Mouse (Mus musculus) forebrain, embryonic 15.5 days (tissue): ENCODE results near the gene AC129217.1. TPM values are rescaled to one million over a fixed set of nuclear protein-coding genes. Genes with fewer than 3 reads are reported as not detected.
A peak's percentile ranks its signal among the peaks of the same experiment; 100 is the strongest.

Source experiments
- ATAC-seq: fragments of 200-750 bp; cut with Nextera tagmentation; replicated peaks from 2 replicates; pipeline ENCODE4 v1.8.0; 2017; ENCODE audit warnings: mild to moderate bottlenecking, moderate TSS enrichment, moderate library complexity
- H3K27ac ChIP-seq: fragments of 300-500 bp; sonication (generic); replicated peaks from 2 replicates; pipeline ENCODE4 v1.5.1; 2015; ENCODE audit warnings: mild to moderate bottlenecking, inconsistent platforms
- H3K27me3 ChIP-seq: fragments of 300-500 bp; sonication (generic); 2 replicates; pipeline ENCODE4 v1.6.1; 2015; ENCODE audit warnings: inconsistent platforms
- H3K36me3 ChIP-seq: fragments of 300-500 bp; sonication (generic); 2 replicates; pipeline ENCODE4 v1.6.1; 2015; ENCODE audit warnings: mild to moderate bottlenecking, inconsistent platforms
- H3K4me1 ChIP-seq: fragments of 300-500 bp; sonication (generic); 2 replicates; pipeline ENCODE4 v1.6.1; 2015; ENCODE audit warnings: inconsistent platforms
- H3K4me2 ChIP-seq: fragments of 300-500 bp; sonication (generic); replicated peaks from 2 replicates; pipeline ENCODE4 v1.6.1; 2015; ENCODE audit warnings: mild to moderate bottlenecking, inconsistent platforms
- H3K4me3 ChIP-seq: fragments of 300-500 bp; sonication (generic); 2 replicates; pipeline ENCODE4 v1.5.1; 2015; ENCODE audit warnings: mild to moderate bottlenecking, inconsistent platforms
- H3K9ac ChIP-seq: fragments of 300-500 bp; sonication (generic); replicated peaks from 2 replicates; pipeline ENCODE4 v1.6.1; 2015; ENCODE audit warnings: mild to moderate bottlenecking, inconsistent platforms
- H3K9me3 ChIP-seq: fragments of 300-500 bp; sonication (generic); 2 replicates; pipeline ENCODE4 v1.6.1; 2016; ENCODE audit warnings: inconsistent platforms
- WGBS: fragments of 180-500 bp; shearing (Covaris S2); methylation state at CpG from one replicate; pipeline ENCODE4 v1.1.7; 2015; ENCODE audit warnings: mixed read lengths; 5-methylcytosine and 5-hydroxymethylcytosine counted together
- polyA plus RNA-seq: library from polyadenylated mRNA; unstranded; fragments of >200 nt; fragmentation: Nextera tagmentation; extraction: Ambion mirVana; gene quantifications from 2 replicates; pipeline ENCODE4 v1.2.1, GENCODE M21; 2015

Gene AC129217.1
- polyA plus RNA-seq, 1 experiment from 2014 or later, result not detected

- peak overlapping the region; percentile 22; the same call in 1 of the 2 replicates for H3K9ac ChIP-seq
- no peak for ATAC-seq
- H3K4me3 ChIP-seq, result no peak overlapping the region
- H3K36me3 ChIP-seq, result peaks cover 38% of the 10 kb centered on the region
- peaks cover 37% of the 10 kb centered on the region for H3K4me1 ChIP-seq
- no peak overlapping the region for H3K27ac ChIP-seq
- H3K27me3 ChIP-seq, result no peaks in the 10 kb centered on the region
- 72% methylated on average over 11 of the region's 11 CpGs for WGBS
- no peaks in the 10 kb centered on the region for H3K9me3 ChIP-seq
- H3K4me2 ChIP-seq, result no peak overlapping the region
These were observed 13.8 kb upstream of the AC129217.1 start for GRCm38 (mm10) chr19:8815812-8816211.

- WGBS, result 53% methylated on average over 3 of the region's 3 CpGs
- H3K9me3 ChIP-seq, result no peaks in the 10 kb centered on the region
- ATAC-seq, result no peak
- H3K4me3 ChIP-seq, result 0 out of 2 replicates have a peak overlapping the region, but pooled peaks have one; percentile 3
- no peaks in the 10 kb centered on the region for H3K27me3 ChIP-seq
- peak overlapping the region; percentile 17; the same call in 1 of the 2 replicates for H3K9ac ChIP-seq
- H3K4me1 ChIP-seq, result peaks cover 48% of the 10 kb centered on the region
- H3K27ac ChIP-seq, result no peak overlapping the region
- peak overlapping the region; percentile 26 for H3K4me2 ChIP-seq
- peaks cover 28% of the 10 kb centered on the region for H3K36me3 ChIP-seq
These were observed 12.6 kb upstream of the AC129217.1 start for GRCm38 (mm10) chr19:8817001-8817400.

GRCm38 (mm10) chr19:8818301-8818798, 11.2 kb upstream of the AC129217.1 start:
- H3K4me1 ChIP-seq, result peaks cover 61% of the 10 kb centered on the region
- H3K4me2 ChIP-seq, result peak overlapping the region; percentile 89

GRCm38 (mm10) chr19:8818801-8819595, 10.6 kb upstream of the AC129217.1 start, which contains the start of gene Ttc9c:
TSS of gene Ttc9c (minus strand) at chr19:8819333.
- under 1% methylated on average over 33 of the region's 33 CpGs for WGBS
- H3K27ac ChIP-seq, result peak within 1 kb of the TSS; percentile 98
- H3K4me3 ChIP-seq, result peak within 1 kb of the TSS; percentile 74
- peak within 1 kb of the TSS; percentile 89 for H3K4me2 ChIP-seq
- peaks cover 63% of the 10 kb centered on the region for H3K4me1 ChIP-seq
- H3K27me3 ChIP-seq, result no peaks in the 10 kb centered on the region
- ATAC-seq, result peak; percentile 94
- no peaks in the 10 kb centered on the region for H3K9me3 ChIP-seq
- peaks cover 23% of the 10 kb centered on the region for H3K36me3 ChIP-seq
- peak within 1 kb of the TSS; percentile 76 for H3K9ac ChIP-seq

More at GRCm38 (mm10) chr19:8818301-8818798, 11.2 kb upstream of the AC129217.1 start:
- ATAC-seq, result no peak
- Histone ChIP-seq H3K9ac (peak overlapping the region; percentile 65), H3K27me3 (no peaks in the 10 kb centered on the region), H3K4me3 (peak overlapping the region; percentile 74), H3K9me3 (no peaks in the 10 kb centered on the region), H3K27ac (peak overlapping the region; percentile 98), H3K36me3 (peaks cover 22% of the 10 kb centered on the region)
- WGBS, result 27% methylated on average over 14 of the region's 14 CpGs

GRCm38 (mm10) chr19:8819596-8820423, 9.8 kb upstream of the AC129217.1 start, which contains the start of gene Hnrnpul2:
TSS of gene Hnrnpul2 (plus strand) at chr19:8820010.
- WGBS, result 0% methylated on average over 83 of the region's 83 CpGs
- H3K4me1 ChIP-seq, result peaks cover 57% of the 10 kb centered on the region
- peak within 1 kb of the TSS; percentile 98 for H3K27ac ChIP-seq
- no peaks in the 10 kb centered on the region for H3K27me3 ChIP-seq
- H3K36me3 ChIP-seq, result peaks cover 25% of the 10 kb centered on the region
- H3K9me3 ChIP-seq, result no peaks in the 10 kb centered on the region
- ATAC-seq, result peak; percentile 96
- H3K9ac ChIP-seq, result peak within 1 kb of the TSS; percentile 76
- H3K4me2 ChIP-seq, result peak within 1 kb of the TSS; percentile 89
- peak within 1 kb of the TSS; percentile 74 for H3K4me3 ChIP-seq

- peak; percentile 17 for ATAC-seq
- peaks cover 56% of the 10 kb centered on the region for H3K4me1 ChIP-seq
- H3K9me3 ChIP-seq, result no peaks in the 10 kb centered on the region
- H3K4me3 ChIP-seq, result peak overlapping the region; percentile 74
- H3K4me2 ChIP-seq, result peak overlapping the region; percentile 89
- H3K9ac ChIP-seq, result peak overlapping the region; percentile 76
- H3K36me3 ChIP-seq, result peaks cover 30% of the 10 kb centered on the region
- H3K27me3 ChIP-seq, result no peaks in the 10 kb centered on the region
- peak overlapping the region; percentile 98 for H3K27ac ChIP-seq
- under 1% methylated on average over 48 of the region's 48 CpGs for WGBS
These were observed 9.1 kb upstream of the AC129217.1 start for GRCm38 (mm10) chr19:8820424-8820956.

- peak overlapping the region; percentile 89 for H3K4me2 ChIP-seq
- H3K9me3 ChIP-seq, result no peaks in the 10 kb centered on the region
- H3K9ac ChIP-seq, result peak overlapping the region; percentile 76
- 0 out of 2 replicates have a peak overlapping the region, but pooled peaks have one; percentile 98 for H3K27ac ChIP-seq
- peak overlapping the region; percentile 74 for H3K4me3 ChIP-seq
- under 1% methylated on average over 7 of the region's 7 CpGs for WGBS
- no peak for ATAC-seq
- H3K27me3 ChIP-seq, result no peaks in the 10 kb centered on the region
- peaks cover 36% of the 10 kb centered on the region for H3K36me3 ChIP-seq
- H3K4me1 ChIP-seq, result peaks cover 49% of the 10 kb centered on the region
These were observed 8.4 kb upstream of the AC129217.1 start for GRCm38 (mm10) chr19:8821146-8821545.

- 69% methylated on average over 8 of the region's 8 CpGs for WGBS
- Histone ChIP-seq H3K4me2 (peak overlapping the region; percentile 89), H3K27ac (no peak overlapping the region), H3K27me3 (no peaks in the 10 kb centered on the region), H3K4me1 (peaks cover 34% of the 10 kb centered on the region), H3K9me3 (no peaks in the 10 kb centered on the region), H3K4me3 (peak overlapping the region; percentile 74), H3K36me3 (peaks cover 49% of the 10 kb centered on the region), H3K9ac (peak overlapping the region; percentile 76)
- ATAC-seq, result no peak
These were observed 6.9 kb upstream of the AC129217.1 start for GRCm38 (mm10) chr19:8822696-8823095.

- ATAC-seq, result 0 out of 2 replicates have a peak, but pooled peaks have one; percentile 32
- no peak overlapping the region for H3K4me3 ChIP-seq
These were observed 1.1 kb downstream of the AC129217.1 start for GRCm38 (mm10) chr19:8830664-8831063.

GRCm38 (mm10) chr19:8831262-8831661, 1.7 kb downstream of the AC129217.1 start:
- H3K4me2 ChIP-seq, result no peak overlapping the region
- H3K4me1 ChIP-seq, result no peaks in the 10 kb centered on the region
- H3K27me3 ChIP-seq, result no peaks in the 10 kb centered on the region
- H3K9me3 ChIP-seq, result no peaks in the 10 kb centered on the region
- H3K27ac ChIP-seq, result no peak overlapping the region; the same call in 1 of the 2 replicates
- WGBS, result 75% methylated on average over 11 of the region's 11 CpGs
- no peak overlapping the region for H3K9ac ChIP-seq
- no peak overlapping the region for H3K4me3 ChIP-seq
- ATAC-seq, result no peak
- peaks cover 94% of the 10 kb centered on the region for H3K36me3 ChIP-seq

More at GRCm38 (mm10) chr19:8830664-8831063, 1.1 kb downstream of the AC129217.1 start:
- Histone ChIP-seq H3K27me3 (no peaks in the 10 kb centered on the region), H3K9me3 (no peaks in the 10 kb centered on the region), H3K36me3 (peaks cover 94% of the 10 kb centered on the region), H3K4me1 (no peaks in the 10 kb centered on the region), H3K9ac (no peak overlapping the region), H3K27ac (0 out of 2 replicates have a peak overlapping the region, but pooled peaks have one; percentile 17), H3K4me2 (no peak overlapping the region)
- 80% methylated on average over 8 of the region's 8 CpGs for WGBS

- no peak for ATAC-seq
These were observed 3.4 kb downstream of the AC129217.1 start for GRCm38 (mm10) chr19:8832971-8833370.

More at GRCm38 (mm10) chr19:8832971-8833370, 3.4 kb downstream of the AC129217.1 start:
- no peaks in the 10 kb centered on the region for H3K4me1 ChIP-seq
- H3K4me3 ChIP-seq, result no peak overlapping the region
- H3K9me3 ChIP-seq, result no peaks in the 10 kb centered on the region
- peaks cover 78% of the 10 kb centered on the region for H3K36me3 ChIP-seq
- no peak overlapping the region for H3K27ac ChIP-seq
- 88% methylated on average over 4 of the region's 4 CpGs for WGBS
- H3K9ac ChIP-seq, result no peak overlapping the region
- no peaks in the 10 kb centered on the region for H3K27me3 ChIP-seq
- H3K4me2 ChIP-seq, result no peak overlapping the region
